Mouse (Mus musculus) right cerebral cortex, postnatal 10 days (tissue): ENCODE measurements at regions not wholly inside any gene's neighbourhood (a gene's known extent, or its start where the extent isn't known, plus 50 kb on each side); places are given as distances from the start of the nearest gene placed in this dataset.

ENCODE experiments used
- DNase-seq, 2 experiments: peaks; one replicate each; pipeline ENCODE4 v3.0.0; 2021; ENCODE audit warnings: low spot score in 2 of 2

GRCm38 (mm10) chr14:120102010-120102748 is 59.9 kb upstream of the Oxgr1 start:
- no peak for DNase-seq

GRCm38 (mm10) chr14:120102749-120103142 is 60.5 kb upstream of the Oxgr1 start:
- DNase-seq = no peak

- no peak for DNase-seq
Measured at GRCm38 (mm10) chr14:120109846-120110245, 67.6 kb upstream of the Oxgr1 start.

- DNase-seq = no peak
Measured at GRCm38 (mm10) chr14:120113316-120113715, 71.1 kb upstream of the Oxgr1 start.

- no peak for DNase-seq
Measured at GRCm38 (mm10) chr14:120118582-120118981, 76.3 kb upstream of the Oxgr1 start.

GRCm38 (mm10) chr14:120119094-120119501 is 76.9 kb upstream of the Oxgr1 start:
- peak in 1 of 2 experiments; percentile 44 for DNase-seq

- DNase-seq = no peak
Measured at GRCm38 (mm10) chr14:120119506-120119905, 77.3 kb upstream of the Oxgr1 start.

- no peak for DNase-seq
Measured at GRCm38 (mm10) chr14:120120261-120120660, 78.0 kb upstream of the Oxgr1 start.

- no peak for DNase-seq
Measured at GRCm38 (mm10) chr14:120125315-120125714, 83.1 kb upstream of the Oxgr1 start.

GRCm38 (mm10) chr14:120127481-120127880 is 85.2 kb upstream of the Oxgr1 start:
- DNase-seq = no peak

GRCm38 (mm10) chr14:120134346-120135008 is 92.2 kb upstream of the Oxgr1 start:
- peak in 1 of 2 experiments; percentile 52 for DNase-seq

GRCm38 (mm10) chr14:120135198-120135597 is 93.0 kb upstream of the Oxgr1 start:
- DNase-seq = peak in 1 of 2 experiments; percentile 31

- DNase-seq = peak; percentile 70 to 74
Measured at GRCm38 (mm10) chr14:120136736-120137135, 94.5 kb upstream of the Oxgr1 start.

GRCm38 (mm10) chr14:120137680-120138136 is 95.5 kb upstream of the Oxgr1 start:
- peak; percentile 88 to 92 for DNase-seq

GRCm38 (mm10) chr14:120138546-120138945 is 96.3 kb upstream of the Oxgr1 start:
- no peak for DNase-seq

GRCm38 (mm10) chr14:120139256-120139655 is 97.0 kb upstream of the Oxgr1 start:
- no peak for DNase-seq

GRCm38 (mm10) chr14:120139671-120140071 is 97.4 kb upstream of the Oxgr1 start:
- no peak for DNase-seq

- DNase-seq = no peak
Measured at GRCm38 (mm10) chr14:120140211-120140610, 98.0 kb upstream of the Oxgr1 start.

- DNase-seq = no peak
Measured at GRCm38 (mm10) chr14:120140791-120141747, 98.8 kb upstream of the Oxgr1 start.

GRCm38 (mm10) chr14:120142281-120142680 is 100.0 kb upstream of the Oxgr1 start:
- no peak for DNase-seq

GRCm38 (mm10) chr14:120144451-120144850 is 102.2 kb upstream of the Oxgr1 start:
- DNase-seq = no peak

- no peak for DNase-seq
Measured at GRCm38 (mm10) chr14:120146312-120146711, 104.1 kb upstream of the Oxgr1 start.
